Mouse (Mus musculus): ENCODE data around the gene Bcar1.

- no peak for TF ChIP-seq POLR2A (IDR thresholded peaks at IDR 0.05; ENCODE audit: control insufficient read depth, extremely low read depth, insufficient read depth, low read length, poor library complexity)
- no peak for TF ChIP-seq CTCF (IDR thresholded peaks at IDR 0.05; ENCODE audit: borderline replicate concordance, control insufficient read depth, extremely low read depth, insufficient read depth, low read length, poor library complexity)
Measured at GRCm38 (mm10) chr8:111713817-111714216, 29.8 kb downstream of the Bcar1 start.
